Mouse (Mus musculus): ENCODE results near the gene Pef1. TPM values are rescaled to one million over a fixed set of nuclear protein-coding genes. Genes with fewer than 3 reads are reported as not detected.
A peak's percentile ranks its signal among the peaks of the same experiment; 100 is the strongest.

Gene Pef1
- polyA plus RNA-seq, 1 experiment from 2014 or later: 67.8 TPM

GRCm38 (mm10) chr4:130066816-130067215 lies 35.5 kb upstream of the Pef1 start:
- DNase-seq (ENCODE audit: low spot score) (peak; percentile 41), ATAC-seq (replicated peaks; ENCODE audit: insufficient number of reproducible peaks, low FRiP score, low TSS enrichment, low read depth) (no peak)
- no peak overlapping the region for H3K4me3 ChIP-seq (ENCODE audit: low read depth, low read length)
- no peak overlapping the region for H3K4me2 ChIP-seq (ENCODE audit: low read depth, low read length)
- H3K4me1 ChIP-seq (ENCODE audit: control insufficient read depth, insufficient read depth, low read length): no peaks in the 10 kb centered on the region
- no peaks in the 10 kb centered on the region for H3K27me3 ChIP-seq (ENCODE audit: control insufficient read depth, insufficient read depth, low read length)
- no peaks in the 10 kb centered on the region for H3K36me3 ChIP-seq (replicated peaks; ENCODE audit: control insufficient read depth, insufficient read depth, low read depth, low read length)
- H3K9me3 ChIP-seq (replicated peaks; ENCODE audit: control insufficient read depth, low read length): no peaks in the 10 kb centered on the region
- no peak overlapping the region for H3K27ac ChIP-seq (replicated peaks; ENCODE audit: low read depth, low read length)
- WGBS: 7% methylated on average over 8 of the region's 8 CpGs
- no peak overlapping the region for H3K9ac ChIP-seq (replicated peaks; ENCODE audit: low read length)

- Histone ChIP-seq H3K27me3 (ENCODE audit: control insufficient read depth, insufficient read depth, low read length) (no peaks in the 10 kb centered on the region), H3K27ac (replicated peaks; ENCODE audit: low read depth, low read length) (no peak overlapping the region), H3K9me3 (replicated peaks; ENCODE audit: control insufficient read depth, low read length) (no peaks in the 10 kb centered on the region), H3K4me2 (ENCODE audit: low read depth, low read length) (no peak overlapping the region), H3K4me3 (ENCODE audit: low read depth, low read length) (no peak overlapping the region), H3K9ac (replicated peaks; ENCODE audit: low read length) (no peak overlapping the region), H3K36me3 (replicated peaks; ENCODE audit: control insufficient read depth, insufficient read depth, low read depth, low read length) (no peaks in the 10 kb centered on the region), H3K4me1 (ENCODE audit: control insufficient read depth, insufficient read depth, low read length) (no peaks in the 10 kb centered on the region)
- DNase-seq (ENCODE audit: low spot score) (no peak), ATAC-seq (replicated peaks; ENCODE audit: insufficient number of reproducible peaks, low FRiP score, low TSS enrichment, low read depth) (no peak)
- 55% methylated on average over 3 of the region's 3 CpGs for WGBS
Measured at GRCm38 (mm10) chr4:130070523-130070922, 31.8 kb upstream of the Pef1 start.

GRCm38 (mm10) chr4:130071758-130072157 lies 30.6 kb upstream of the Pef1 start:
- no peaks in the 10 kb centered on the region for H3K4me1 ChIP-seq (ENCODE audit: control insufficient read depth, insufficient read depth, low read length)
- no peaks in the 10 kb centered on the region for H3K36me3 ChIP-seq (replicated peaks; ENCODE audit: control insufficient read depth, insufficient read depth, low read depth, low read length)
- no peaks in the 10 kb centered on the region for H3K27me3 ChIP-seq (ENCODE audit: control insufficient read depth, insufficient read depth, low read length)
- WGBS: 95% methylated on average over 2 of the region's 2 CpGs
- no peak overlapping the region for H3K4me3 ChIP-seq (ENCODE audit: low read depth, low read length)
- no peaks in the 10 kb centered on the region for H3K9me3 ChIP-seq (replicated peaks; ENCODE audit: control insufficient read depth, low read length)
- H3K4me2 ChIP-seq (ENCODE audit: low read depth, low read length): no peak overlapping the region
- H3K27ac ChIP-seq (replicated peaks; ENCODE audit: low read depth, low read length): no peak overlapping the region
- ATAC-seq (replicated peaks; ENCODE audit: insufficient number of reproducible peaks, low FRiP score, low TSS enrichment, low read depth) (no peak), DNase-seq (ENCODE audit: low spot score) (no peak)
- H3K9ac ChIP-seq (replicated peaks; ENCODE audit: low read length): no peak overlapping the region

GRCm38 (mm10) chr4:130073367-130073766 lies 29.0 kb upstream of the Pef1 start:
- 81% methylated on average over 4 of the region's 4 CpGs for WGBS
- Histone ChIP-seq H3K36me3 (replicated peaks; ENCODE audit: control insufficient read depth, insufficient read depth, low read depth, low read length) (no peaks in the 10 kb centered on the region), H3K4me1 (ENCODE audit: control insufficient read depth, insufficient read depth, low read length) (no peaks in the 10 kb centered on the region), H3K9ac (replicated peaks; ENCODE audit: low read length) (no peak overlapping the region), H3K9me3 (replicated peaks; ENCODE audit: control insufficient read depth, low read length) (no peaks in the 10 kb centered on the region), H3K27ac (replicated peaks; ENCODE audit: low read depth, low read length) (no peak overlapping the region), H3K4me3 (ENCODE audit: low read depth, low read length) (no peak overlapping the region), H3K4me2 (ENCODE audit: low read depth, low read length) (no peak overlapping the region), H3K27me3 (ENCODE audit: control insufficient read depth, insufficient read depth, low read length) (no peaks in the 10 kb centered on the region)
- DNase-seq (ENCODE audit: low spot score) (no peak), ATAC-seq (replicated peaks; ENCODE audit: insufficient number of reproducible peaks, low FRiP score, low TSS enrichment, low read depth) (no peak)

- Histone ChIP-seq H3K4me1 (ENCODE audit: control insufficient read depth, insufficient read depth, low read length) (no peaks in the 10 kb centered on the region), H3K27ac (replicated peaks; ENCODE audit: low read depth, low read length) (no peak overlapping the region), H3K9ac (replicated peaks; ENCODE audit: low read length) (no peak overlapping the region), H3K27me3 (ENCODE audit: control insufficient read depth, insufficient read depth, low read length) (no peaks in the 10 kb centered on the region; the same call in 1 of the 2 replicates), H3K36me3 (replicated peaks; ENCODE audit: control insufficient read depth, insufficient read depth, low read depth, low read length) (no peaks in the 10 kb centered on the region), H3K4me2 (ENCODE audit: low read depth, low read length) (no peak overlapping the region), H3K9me3 (replicated peaks; ENCODE audit: control insufficient read depth, low read length) (no peaks in the 10 kb centered on the region), H3K4me3 (ENCODE audit: low read depth, low read length) (no peak overlapping the region)
- WGBS: 71% methylated on average over 17 of the region's 17 CpGs
- ATAC-seq (replicated peaks; ENCODE audit: insufficient number of reproducible peaks, low FRiP score, low TSS enrichment, low read depth) (no peak), DNase-seq (ENCODE audit: low spot score) (no peak)
Measured at GRCm38 (mm10) chr4:130074761-130075515, 27.4 kb upstream of the Pef1 start.

- H3K4me3 ChIP-seq (ENCODE audit: low read depth, low read length): no peak overlapping the region
- no peaks in the 10 kb centered on the region for H3K9me3 ChIP-seq (replicated peaks; ENCODE audit: control insufficient read depth, low read length)
- ATAC-seq (replicated peaks; ENCODE audit: insufficient number of reproducible peaks, low FRiP score, low TSS enrichment, low read depth): no peak
- 50% methylated on average over 8 of the region's 8 CpGs for WGBS
- DNase-seq (ENCODE audit: low spot score): no peak
- H3K36me3 ChIP-seq (replicated peaks; ENCODE audit: control insufficient read depth, insufficient read depth, low read depth, low read length): no peaks in the 10 kb centered on the region
- no peak overlapping the region for H3K4me2 ChIP-seq (ENCODE audit: low read depth, low read length)
- H3K27ac ChIP-seq (replicated peaks; ENCODE audit: low read depth, low read length): no peak overlapping the region
- no peaks in the 10 kb centered on the region; the same call in 1 of the 2 replicates for H3K27me3 ChIP-seq (ENCODE audit: control insufficient read depth, insufficient read depth, low read length)
- H3K4me1 ChIP-seq (ENCODE audit: control insufficient read depth, insufficient read depth, low read length): no peaks in the 10 kb centered on the region
- H3K9ac ChIP-seq (replicated peaks; ENCODE audit: low read length): no peak overlapping the region
Measured at GRCm38 (mm10) chr4:130076856-130077255, 25.5 kb upstream of the Pef1 start.

- H3K9ac ChIP-seq (replicated peaks; ENCODE audit: low read length): no peak overlapping the region
- H3K4me3 ChIP-seq (ENCODE audit: low read depth, low read length): no peak overlapping the region
- no peaks in the 10 kb centered on the region for H3K9me3 ChIP-seq (replicated peaks; ENCODE audit: control insufficient read depth, low read length)
- H3K27me3 ChIP-seq (ENCODE audit: control insufficient read depth, insufficient read depth, low read length): no peaks in the 10 kb centered on the region; the same call in 1 of the 2 replicates
- no peak overlapping the region for H3K4me2 ChIP-seq (ENCODE audit: low read depth, low read length)
- no peak overlapping the region for H3K27ac ChIP-seq (replicated peaks; ENCODE audit: low read depth, low read length)
- 58% methylated on average over 17 of the region's 17 CpGs for WGBS
- no peak for ATAC-seq (replicated peaks; ENCODE audit: insufficient number of reproducible peaks, low FRiP score, low TSS enrichment, low read depth)
- H3K36me3 ChIP-seq (replicated peaks; ENCODE audit: control insufficient read depth, insufficient read depth, low read depth, low read length): no peaks in the 10 kb centered on the region
- DNase-seq (ENCODE audit: low spot score): no peak
- H3K4me1 ChIP-seq (ENCODE audit: control insufficient read depth, insufficient read depth, low read length): no peaks in the 10 kb centered on the region
Measured at GRCm38 (mm10) chr4:130078816-130079485, 23.4 kb upstream of the Pef1 start.

- Histone ChIP-seq H3K27ac (replicated peaks; ENCODE audit: low read depth, low read length) (no peak overlapping the region), H3K4me2 (ENCODE audit: low read depth, low read length) (no peak overlapping the region), H3K27me3 (ENCODE audit: control insufficient read depth, insufficient read depth, low read length) (no peaks in the 10 kb centered on the region; the same call in 1 of the 2 replicates), H3K9me3 (replicated peaks; ENCODE audit: control insufficient read depth, low read length) (no peaks in the 10 kb centered on the region), H3K4me1 (ENCODE audit: control insufficient read depth, insufficient read depth, low read length) (no peaks in the 10 kb centered on the region), H3K4me3 (ENCODE audit: low read depth, low read length) (no peak overlapping the region), H3K36me3 (replicated peaks; ENCODE audit: control insufficient read depth, insufficient read depth, low read depth, low read length) (no peaks in the 10 kb centered on the region), H3K9ac (replicated peaks; ENCODE audit: low read length) (no peak overlapping the region)
- ATAC-seq (replicated peaks; ENCODE audit: insufficient number of reproducible peaks, low FRiP score, low TSS enrichment, low read depth): no peak
- no peak for DNase-seq (ENCODE audit: low spot score)
- WGBS: 48% methylated on average over 2 of the region's 3 CpGs
Measured at GRCm38 (mm10) chr4:130079521-130079920, 22.8 kb upstream of the Pef1 start.
